Mouse (Mus musculus) MEL (cell line): ENCODE measurements around the gene Alox5. TPM values are rescaled to one million over a fixed set of nuclear protein-coding genes. Genes with fewer than 3 reads are reported as not detected.

Experiments
- DNase-seq: peaks from one replicate; pipeline ENCODE4 v3.0.0; 2011; ENCODE audit warnings: low read depth, low spot score
- H3K27ac ChIP-seq: 2 replicates; pipeline ENCODE4 v1.5.1; 2012; ENCODE audit warnings: low read depth, mild to moderate bottlenecking, control low read depth, low read length, moderate library complexity; ENCODE audit not compliant: control insufficient read depth
- H3K27me3 ChIP-seq, 2 experiments: fragments of 150-350 bp in 1 of 2; sonication (generic) in 1 of 2; 2 replicates each; pipeline ENCODE4 v1.6.1; 2012; ENCODE audit warnings: low read length in 2 of 2, mild to moderate bottlenecking in 2 of 2, improper control_type of control experiment in 1 of 2, moderate library complexity in 1 of 2; ENCODE audit not compliant: insufficient read depth in 2 of 2, control insufficient read depth in 1 of 2
- H3K36me3 ChIP-seq, 2 experiments: 2 replicates each; pipeline ENCODE4 v1.6.1; 2012 to 2014; ENCODE audit warnings: low read length in 2 of 2, improper control_type of control experiment in 1 of 2, inconsistent platforms in 1 of 2, mild to moderate bottlenecking in 1 of 2; ENCODE audit not compliant: insufficient read depth in 2 of 2, control insufficient read depth in 1 of 2
- H3K4me1 ChIP-seq, 2 experiments: fragments of 150-350 bp in 1 of 2; sonication (generic) in 1 of 2; 2 replicates each; pipeline ENCODE4 v1.6.1; 2012; ENCODE audit warnings: low read length in 2 of 2, improper control_type of control experiment in 1 of 2, mild to moderate bottlenecking in 1 of 2; ENCODE audit not compliant: insufficient read depth in 2 of 2, control insufficient read depth in 1 of 2
- H3K4me3 ChIP-seq, 2 experiments: fragments of 150-350 bp in 1 of 2; sonication (generic) in 1 of 2; 2 replicates each; pipeline ENCODE4 v1.5.1; 2012; ENCODE audit warnings: low read depth in 2 of 2, low read length in 2 of 2, mild to moderate bottlenecking in 2 of 2, moderate library complexity in 2 of 2, control low read depth in 1 of 2, improper control_type of control experiment in 1 of 2; ENCODE audit not compliant: control insufficient read depth in 1 of 2, insufficient read depth in 1 of 2
- H3K79me2 ChIP-seq: 2 replicates; pipeline ENCODE4 v1.6.1; 2012; ENCODE audit warnings: mild to moderate bottlenecking, low read length, moderate library complexity; ENCODE audit not compliant: control insufficient read depth, poor library complexity, insufficient read depth
- H3K9ac ChIP-seq: 2 replicates; pipeline ENCODE4 v1.6.1; 2012; ENCODE audit warnings: low read depth, mild to moderate bottlenecking, control low read depth, low read length, moderate library complexity; ENCODE audit not compliant: control insufficient read depth, poor library complexity, severe bottlenecking
- H3K9me3 ChIP-seq: fragments of 150-350 bp; sonication (generic); replicated peaks from 2 replicates; pipeline ENCODE4 v1.6.1; 2012; ENCODE audit warnings: mild to moderate bottlenecking, low read length, improper control_type of control experiment, moderate library complexity; ENCODE audit not compliant: insufficient read depth
- ELF1 ChIP-seq: IDR thresholded peaks from 2 replicates; pipeline ENCODE4 v1.6.1; 2014; ENCODE audit warnings: low read depth, mild to moderate bottlenecking, inconsistent platforms, low read length, improper control_type of control experiment, moderate library complexity
- ETS1 ChIP-seq: IDR thresholded peaks from 2 replicates; pipeline ENCODE4 v1.6.1; 2012; ENCODE audit warnings: low read depth, mild to moderate bottlenecking, inconsistent platforms, low read length, improper control_type of control experiment, moderate library complexity
- GABPA ChIP-seq: IDR thresholded peaks from 2 replicates; pipeline ENCODE4 v1.6.1; 2012; ENCODE audit warnings: low read depth, mild to moderate bottlenecking, inconsistent platforms, low read length, improper control_type of control experiment, moderate library complexity
- GATA1 ChIP-seq: IDR thresholded peaks from 2 replicates; pipeline ENCODE4 v1.6.1; 2011; ENCODE audit warnings: low read depth, low read length, improper control_type of control experiment
- HCFC1 ChIP-seq: IDR thresholded peaks from 2 replicates; pipeline ENCODE4 v1.6.1; 2012; ENCODE audit warnings: low read depth, mild to moderate bottlenecking, inconsistent platforms, low read length, improper control_type of control experiment, moderate library complexity
- JUND ChIP-seq: IDR thresholded peaks from 2 replicates; pipeline ENCODE4 v1.6.1; 2011; ENCODE audit warnings: low read depth, mild to moderate bottlenecking, improper control_type of control experiment, low read length
- MAFK ChIP-seq: IDR thresholded peaks from 2 replicates; pipeline ENCODE4 v1.6.1; 2011; ENCODE audit warnings: low read depth, mild to moderate bottlenecking, low read length, improper control_type of control experiment, borderline replicate concordance
- MAX ChIP-seq: IDR thresholded peaks from 2 replicates; pipeline ENCODE4 v1.6.1; 2011; ENCODE audit warnings: low read length, improper control_type of control experiment
- MAZ ChIP-seq: IDR thresholded peaks from 2 replicates; pipeline ENCODE4 v1.6.1; 2012; ENCODE audit warnings: low read depth, mild to moderate bottlenecking, inconsistent platforms, low read length, improper control_type of control experiment
- MEF2A ChIP-seq: IDR thresholded peaks from 2 replicates; pipeline ENCODE4 v1.6.1; 2014; ENCODE audit warnings: low read depth, mild to moderate bottlenecking, inconsistent platforms, low read length, improper control_type of control experiment; ENCODE audit not compliant: poor library complexity, insufficient replicate concordance, severe bottlenecking; ENCODE audit errors: extremely low read depth
- MYB ChIP-seq: IDR thresholded peaks from 2 replicates; pipeline ENCODE4 v1.6.1; 2011; ENCODE audit warnings: mild to moderate bottlenecking, low read depth, low read length, improper control_type of control experiment
- POLR2A ChIP-seq, 2 experiments: IDR thresholded peaks; 2 replicates each; pipeline ENCODE4 v1.6.1; 2011 to 2012; ENCODE audit warnings: low read length in 2 of 2, mild to moderate bottlenecking in 2 of 2, control low read depth in 1 of 2, improper control_type of control experiment in 1 of 2, low read depth in 1 of 2, moderate library complexity in 1 of 2; ENCODE audit not compliant: control insufficient read depth in 1 of 2, insufficient read depth in 1 of 2, poor library complexity in 1 of 2
- POLR2AphosphoS2 ChIP-seq: IDR thresholded peaks from 2 replicates; pipeline ENCODE4 v1.6.1; 2011; ENCODE audit warnings: low read length, improper control_type of control experiment
- SIN3A ChIP-seq: IDR thresholded peaks from 2 replicates; pipeline ENCODE4 v1.6.1; 2012; ENCODE audit warnings: low read length, improper control_type of control experiment, inconsistent platforms
- SMC3 ChIP-seq: IDR thresholded peaks from 2 replicates; pipeline ENCODE4 v1.6.1; 2011; ENCODE audit warnings: low read depth, low read length, improper control_type of control experiment
- TBP ChIP-seq: IDR thresholded peaks from 2 replicates; pipeline ENCODE4 v1.8.0; 2011; ENCODE audit warnings: low read depth, low read length, improper control_type of control experiment
- USF1 ChIP-seq: IDR thresholded peaks from 2 replicates; pipeline ENCODE4 v1.6.1; 2014; ENCODE audit warnings: low read depth, mild to moderate bottlenecking, inconsistent platforms, low read length, improper control_type of control experiment, moderate library complexity
- USF2 ChIP-seq, 2 experiments: IDR thresholded peaks; 2 replicates each; pipeline ENCODE4 v1.6.1; 2011 to 2012; ENCODE audit warnings: improper control_type of control experiment in 2 of 2, low read length in 2 of 2, borderline replicate concordance in 1 of 2, inconsistent platforms in 1 of 2, low read depth in 1 of 2, mild to moderate bottlenecking in 1 of 2; ENCODE audit not compliant: insufficient read depth in 1 of 2
- ZC3H11A ChIP-seq: IDR thresholded peaks from 2 replicates; pipeline ENCODE4 v1.6.1; 2012; ENCODE audit warnings: low read depth, mild to moderate bottlenecking, inconsistent platforms, low read length, improper control_type of control experiment
- ZMIZ1 ChIP-seq: IDR thresholded peaks from 2 replicates; pipeline ENCODE4 v1.6.1; 2012; ENCODE audit warnings: low read depth, mild to moderate bottlenecking, inconsistent platforms, low read length, improper control_type of control experiment, moderate library complexity
- polyA plus RNA-seq, 2 experiments: library from polyadenylated mRNA; stranded (reverse) in 1 of 2; unstranded in 1 of 2; fragments of >175 nt in 1 of 2; fragments of >200 nt in 1 of 2; gene quantifications; 2 replicates each; pipeline versions ENCODE4 v1.2.1 to v1.2.4; 2012; ENCODE audit warnings: low replicate concordance in 2 of 2, low read depth in 1 of 2; ENCODE audit not compliant: insufficient read length in 2 of 2, insufficient read depth in 1 of 2, missing spikeins in 1 of 2
- total RNA-seq: library from RNA; depleted of rRNA; stranded (reverse); fragments of 300-350 nt; gene quantifications from 2 replicates; pipeline ENCODE4 v1.2.3, GENCODE M21; 2012

Alox5 gene
- total and polyA plus RNA-seq, 3 experiments, result 1.1 to 5.7 TPM; not detected in 1

DNA sequence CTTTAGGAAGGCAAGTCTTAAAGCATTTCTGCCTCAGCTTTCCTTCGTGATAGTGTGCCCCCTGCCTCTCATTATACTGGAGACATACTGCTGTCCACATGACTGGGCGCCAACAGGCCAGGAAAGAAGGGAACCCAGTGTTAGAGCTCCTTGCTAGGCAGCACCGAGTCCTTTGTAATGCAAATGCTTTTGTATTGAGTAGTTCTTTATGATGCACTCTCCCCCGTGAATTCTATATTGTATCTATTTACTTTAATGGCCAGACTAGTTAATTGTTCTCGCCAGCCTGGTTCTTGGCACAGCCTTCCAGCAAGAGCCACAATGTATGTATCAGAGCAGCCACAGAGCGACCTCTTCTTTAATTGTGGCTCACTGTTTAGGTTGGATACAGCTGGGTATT is 63.4 kb downstream of the Alox5 start:
- DNase-seq, result no peak
- H3K79me2 ChIP-seq, result no peaks in the 10 kb centered on the region
- TF ChIP-seq MAX (no peak), MAFK (no peak), MEF2A (no peak), MAZ (no peak), GABPA (no peak), SMC3 (no peak), ZMIZ1 (no peak), ZC3H11A (no peak), POLR2A (IDR thresholded peaks at IDR 0.05; ENCODE audit: control insufficient read depth in 1 of 2, insufficient read depth in 1 of 2, low read depth in 1 of 2, low read length in 2 of 2, poor library complexity in 1 of 2) (no peak), ELF1 (no peak), SIN3A (no peak), USF2 (IDR thresholded peaks at IDR 0.05; ENCODE audit: borderline replicate concordance in 1 of 2, insufficient read depth in 1 of 2, low read depth in 1 of 2, low read length in 2 of 2) (no peak), HCFC1 (no peak), POLR2AphosphoS2 (no peak), ETS1 (no peak), TBP (no peak)
- no peak overlapping the region for H3K9ac ChIP-seq
- no peak overlapping the region for H3K4me3 ChIP-seq
- H3K27me3 ChIP-seq, result no peaks in the 10 kb centered on the region
- no peak overlapping the region for H3K27ac ChIP-seq
- peaks cover 5 to 7% of the 10 kb centered on the region in 2 experiments; a peak in 3 of 4 replicates for H3K4me1 ChIP-seq
- H3K9me3 ChIP-seq, result no peaks in the 10 kb centered on the region
- H3K36me3 ChIP-seq, result peaks cover 0 to 2% of the 10 kb centered on the region in 2 experiments; a peak in 2 of 4 replicates

- Histone ChIP-seq H3K27ac (peak overlapping the region; percentile 7; the same call in 1 of the 2 replicates), H3K4me3 (no peak overlapping the region), H3K9me3 (no peaks in the 10 kb centered on the region), H3K36me3 (peaks cover 0 to 3% of the 10 kb centered on the region in 2 experiments; a peak in 2 of 4 replicates), H3K4me1 (peaks cover 5 to 10% of the 10 kb centered on the region in 2 experiments; a peak in 3 of 4 replicates), H3K27me3 (no peaks in the 10 kb centered on the region), H3K9ac (no peak overlapping the region), H3K79me2 (no peaks in the 10 kb centered on the region)
- TF ChIP-seq ZC3H11A, result no peak
- TF ChIP-seq USF1, result no peak
- 0 out of 2 replicates have a peak, but pooled peaks have one; percentile 36 for TF ChIP-seq GATA1
- no peak for TF ChIP-seq MYB
- TF ChIP-seq JUND, result peak; percentile 54; the same call in 1 of the 2 replicates
- peak; percentile 62 for DNase-seq
These were observed 65.9 kb downstream of the Alox5 start for GRCm38 (mm10) chr6:116394916-116395648.
